Mouse (Mus musculus): ENCODE measurements around the gene Fgfr2.

GRCm38 (mm10) chr7:130605111-130605510 is 2518.0 kb downstream of the Fgfr2 start:
- TF ChIP-seq POLR2A (IDR thresholded peaks at IDR 0.05; ENCODE audit: low read depth, low read length) (no peak), CTCF (IDR thresholded peaks at IDR 0.05; ENCODE audit: borderline replicate concordance, insufficient read depth, low read length) (peak; percentile 50; the same call in 1 of the 2 replicates)
